Mouse (Mus musculus) megakaryocyte, embryonic 14.5 days (primary cell): ENCODE measurements around the gene Prtn3.
"Not testable (repeated sequence)": the region's sequence is repeated elsewhere in the genome, so short reads cannot be mapped to it uniquely, and the experiment has no call there.

Source experiments
- FLI1 ChIP-seq: IDR thresholded peaks from 2 replicates; pipeline ENCODE4 v1.6.1; 2012; ENCODE audit warnings: low read length, inconsistent platforms, mixed read lengths
- GATA1 ChIP-seq: IDR thresholded peaks from 3 replicates; pipeline ENCODE4 v1.6.1; 2012; ENCODE audit warnings: mixed read lengths, low read length, inconsistent platforms, borderline replicate concordance

DNA sequence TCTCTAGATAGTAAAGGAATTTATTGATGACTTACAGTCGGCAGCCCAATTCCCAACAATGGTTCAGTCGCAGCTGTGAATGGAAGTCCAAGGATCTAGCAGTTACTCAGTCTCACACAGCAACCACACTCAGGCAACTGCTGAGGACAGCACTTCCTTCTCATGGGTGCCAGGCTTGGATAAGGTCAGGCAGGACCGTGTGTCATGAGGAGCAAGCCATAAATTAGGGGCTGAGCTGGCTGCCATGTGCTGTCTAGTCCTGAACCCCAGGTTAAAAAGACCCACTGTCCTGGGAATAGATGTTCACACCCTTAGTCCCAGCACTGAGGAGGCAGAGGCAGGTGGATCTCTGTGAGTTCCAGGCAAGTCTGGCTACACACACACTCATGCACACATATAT is 10.7 kb downstream of the Prtn3 start:
- not testable (repeated sequence) for TF ChIP-seq GATA1, FLI1
